Mouse (Mus musculus) kidney, embryonic 15.5 days (tissue): Measurements from ENCODE around the gene Aldh1l1. TPM values are rescaled to one million over a fixed set of nuclear protein-coding genes. Genes with fewer than 3 reads are reported as not detected.
A peak's percentile ranks its signal among the peaks of the same experiment; 100 is the strongest.

ENCODE experiments used
- ATAC-seq: fragments of 200-750 bp; cut with Nextera tagmentation; replicated peaks from 2 replicates; pipeline ENCODE4 v1.8.0; 2017; ENCODE audit warnings: moderate TSS enrichment; ENCODE audit not compliant: low FRiP score
- H3K27ac ChIP-seq: fragments of 300-500 bp; sonication (generic); 2 replicates; pipeline ENCODE4 v1.5.1; 2015; ENCODE audit warnings: mild to moderate bottlenecking, inconsistent platforms
- H3K27me3 ChIP-seq: fragments of 300-500 bp; sonication (generic); 2 replicates; pipeline ENCODE4 v1.6.1; 2015; ENCODE audit warnings: inconsistent platforms
- H3K36me3 ChIP-seq: fragments of 300-500 bp; sonication (generic); 2 replicates; pipeline ENCODE4 v1.6.1; 2015; ENCODE audit warnings: inconsistent platforms
- H3K4me1 ChIP-seq: fragments of 300-500 bp; sonication (generic); 2 replicates; pipeline ENCODE4 v1.6.1; 2015; ENCODE audit warnings: inconsistent platforms
- H3K4me2 ChIP-seq: fragments of 300-500 bp; sonication (generic); 2 replicates; pipeline ENCODE4 v1.6.1; 2015; ENCODE audit warnings: moderate library complexity, mild to moderate bottlenecking, inconsistent platforms
- H3K4me3 ChIP-seq: fragments of 300-500 bp; sonication (generic); replicated peaks from 2 replicates; pipeline ENCODE4 v1.5.1; 2015; ENCODE audit warnings: mild to moderate bottlenecking, inconsistent platforms
- H3K9ac ChIP-seq: fragments of 300-500 bp; sonication (generic); 2 replicates; pipeline ENCODE4 v1.6.1; 2015; ENCODE audit warnings: mild to moderate bottlenecking, inconsistent platforms
- H3K9me3 ChIP-seq: fragments of 300-500 bp; sonication (generic); replicated peaks from 2 replicates; pipeline ENCODE4 v1.6.1; 2016; ENCODE audit warnings: inconsistent platforms
- WGBS: fragments of 180-500 bp; shearing (Covaris S2); methylation state at CpG from one replicate; pipeline ENCODE4 v1.1.7; 2015; ENCODE audit warnings: mixed read lengths; 5-methylcytosine and 5-hydroxymethylcytosine counted together
- polyA plus RNA-seq: library from polyadenylated mRNA; unstranded; fragments of >200 nt; fragmentation: Nextera tagmentation; extraction: Ambion mirVana; gene quantifications from 2 replicates; pipeline ENCODE4 v1.2.1, GENCODE M21; 2015

The Aldh1l1 gene
- polyA plus RNA-seq, 1 experiment from 2014 or later, result 13.8 TPM

GRCm38 (mm10) chr6:90537941-90538340, 51.7 kb downstream of the Aldh1l1 start:
- no peak overlapping the region for H3K9ac ChIP-seq
- no peak overlapping the region for H3K27ac ChIP-seq
- 5% methylated on average over 7 of the region's 7 CpGs for WGBS
- no peak overlapping the region for H3K4me3 ChIP-seq
- H3K36me3 ChIP-seq, result no peaks in the 10 kb centered on the region
- H3K9me3 ChIP-seq, result no peaks in the 10 kb centered on the region
- no peaks in the 10 kb centered on the region for H3K4me1 ChIP-seq
- H3K27me3 ChIP-seq, result no peaks in the 10 kb centered on the region; the same call in 1 of the 2 replicates
- peak; percentile 85; the same call in 1 of the 2 replicates for ATAC-seq
- H3K4me2 ChIP-seq, result no peak overlapping the region

GRCm38 (mm10) chr6:90539271-90539670, 53.0 kb downstream of the Aldh1l1 start:
- no peak overlapping the region for H3K4me2 ChIP-seq
- no peak overlapping the region for H3K27ac ChIP-seq
- no peaks in the 10 kb centered on the region for H3K9me3 ChIP-seq
- 89% methylated on average over 4 of the region's 4 CpGs for WGBS
- ATAC-seq, result no peak
- H3K27me3 ChIP-seq, result peaks cover 2% of the 10 kb centered on the region; the same call in 1 of the 2 replicates
- no peak overlapping the region for H3K4me3 ChIP-seq
- no peaks in the 10 kb centered on the region for H3K4me1 ChIP-seq
- H3K36me3 ChIP-seq, result no peaks in the 10 kb centered on the region
- no peak overlapping the region for H3K9ac ChIP-seq

GRCm38 (mm10) chr6:90540520-90540919, 54.3 kb downstream of the Aldh1l1 start:
- 67% methylated on average over 1 of the region's 1 CpGs for WGBS
- no peak overlapping the region for H3K9ac ChIP-seq
- ATAC-seq, result no peak
- peaks cover 2% of the 10 kb centered on the region; the same call in 1 of the 2 replicates for H3K27me3 ChIP-seq
- no peak overlapping the region for H3K4me2 ChIP-seq
- no peaks in the 10 kb centered on the region for H3K9me3 ChIP-seq
- no peaks in the 10 kb centered on the region for H3K4me1 ChIP-seq
- H3K36me3 ChIP-seq, result no peaks in the 10 kb centered on the region
- no peak overlapping the region for H3K4me3 ChIP-seq
- no peak overlapping the region for H3K27ac ChIP-seq

- Histone ChIP-seq H3K4me2 (no peak overlapping the region), H3K27ac (no peak overlapping the region), H3K36me3 (no peaks in the 10 kb centered on the region), H3K4me3 (no peak overlapping the region), H3K27me3 (peaks cover 2% of the 10 kb centered on the region; the same call in 1 of the 2 replicates), H3K4me1 (no peaks in the 10 kb centered on the region), H3K9ac (no peak overlapping the region), H3K9me3 (no peaks in the 10 kb centered on the region)
- no peak for ATAC-seq
- WGBS, result 78% methylated on average over 5 of the region's 5 CpGs
These were observed 55.1 kb downstream of the Aldh1l1 start for GRCm38 (mm10) chr6:90541367-90541772.

GRCm38 (mm10) chr6:90544433-90544832, 58.2 kb downstream of the Aldh1l1 start:
- no peak overlapping the region for H3K4me2 ChIP-seq
- no peaks in the 10 kb centered on the region for H3K36me3 ChIP-seq
- H3K4me1 ChIP-seq, result no peaks in the 10 kb centered on the region
- no peak overlapping the region for H3K4me3 ChIP-seq
- H3K9me3 ChIP-seq, result no peaks in the 10 kb centered on the region
- H3K27me3 ChIP-seq, result 0 out of 2 replicates have a peak, but pooled peaks cover 2% of the 10 kb centered on the region
- 38% methylated on average over 2 of the region's 2 CpGs for WGBS
- H3K9ac ChIP-seq, result no peak overlapping the region
- no peak overlapping the region for H3K27ac ChIP-seq
- no peak for ATAC-seq

- no peak overlapping the region for H3K4me3 ChIP-seq
- H3K9me3 ChIP-seq, result no peaks in the 10 kb centered on the region
- peaks cover 10% of the 10 kb centered on the region for H3K4me1 ChIP-seq
- 66% methylated on average over 3 of the region's 3 CpGs for WGBS
- no peak overlapping the region for H3K27ac ChIP-seq
- H3K27me3 ChIP-seq, result 0 out of 2 replicates have a peak, but pooled peaks cover 2% of the 10 kb centered on the region
- no peak for ATAC-seq
- no peak overlapping the region for H3K9ac ChIP-seq
- H3K4me2 ChIP-seq, result no peak overlapping the region
- H3K36me3 ChIP-seq, result no peaks in the 10 kb centered on the region
These were observed 60.0 kb downstream of the Aldh1l1 start for GRCm38 (mm10) chr6:90546274-90546673.

GRCm38 (mm10) chr6:90547041-90547440, 60.8 kb downstream of the Aldh1l1 start:
- no peak for ATAC-seq

GRCm38 (mm10) chr6:90550161-90550912, 64.1 kb downstream of the Aldh1l1 start:
- no peaks in the 10 kb centered on the region for H3K27me3 ChIP-seq
- peak overlapping the region; percentile 40 for H3K4me3 ChIP-seq
- 0 out of 2 replicates have a peak overlapping the region, but pooled peaks have one; percentile 2 for H3K9ac ChIP-seq
- no peaks in the 10 kb centered on the region for H3K36me3 ChIP-seq
- H3K4me2 ChIP-seq, result peak overlapping the region; percentile 62
- H3K9me3 ChIP-seq, result no peaks in the 10 kb centered on the region
- H3K27ac ChIP-seq, result peak overlapping the region; percentile 6; the same call in 1 of the 2 replicates
- H3K4me1 ChIP-seq, result peaks cover 11% of the 10 kb centered on the region
- WGBS, result 13% methylated on average over 25 of the region's 25 CpGs
- ATAC-seq, result peak; percentile 94

More at GRCm38 (mm10) chr6:90547041-90547440, 60.8 kb downstream of the Aldh1l1 start:
- 70% methylated on average over 3 of the region's 3 CpGs for WGBS
- H3K27ac ChIP-seq, result no peak overlapping the region
- no peak overlapping the region for H3K9ac ChIP-seq
- H3K36me3 ChIP-seq, result no peaks in the 10 kb centered on the region
- H3K4me3 ChIP-seq, result no peak overlapping the region
- no peaks in the 10 kb centered on the region for H3K9me3 ChIP-seq
- 0 out of 2 replicates have a peak, but pooled peaks cover 2% of the 10 kb centered on the region for H3K27me3 ChIP-seq
- H3K4me2 ChIP-seq, result no peak overlapping the region
- peaks cover 11% of the 10 kb centered on the region for H3K4me1 ChIP-seq

- Histone ChIP-seq H3K27me3 (no peaks in the 10 kb centered on the region), H3K9ac (no peak overlapping the region), H3K4me2 (peak overlapping the region; percentile 62; the same call in 1 of the 2 replicates), H3K4me3 (peak overlapping the region; percentile 40; the same call in 1 of the 2 replicates), H3K4me1 (peaks cover 11% of the 10 kb centered on the region), H3K36me3 (no peaks in the 10 kb centered on the region), H3K9me3 (no peaks in the 10 kb centered on the region), H3K27ac (0 out of 2 replicates have a peak overlapping the region, but pooled peaks have one; percentile 6)
- no peak for ATAC-seq
These were observed 65.0 kb downstream of the Aldh1l1 start for GRCm38 (mm10) chr6:90551251-90551650.

- Histone ChIP-seq H3K27me3 (no peaks in the 10 kb centered on the region), H3K4me2 (no peak overlapping the region), H3K4me1 (peaks cover 11% of the 10 kb centered on the region), H3K4me3 (no peak overlapping the region), H3K36me3 (no peaks in the 10 kb centered on the region), H3K9me3 (no peaks in the 10 kb centered on the region), H3K27ac (no peak overlapping the region), H3K9ac (no peak overlapping the region)
- no peak for ATAC-seq
These were observed 67.0 kb downstream of the Aldh1l1 start for GRCm38 (mm10) chr6:90553197-90553596.

GRCm38 (mm10) chr6:90553682-90554081, 67.5 kb downstream of the Aldh1l1 start:
- peaks cover 11% of the 10 kb centered on the region for H3K4me1 ChIP-seq
- H3K27ac ChIP-seq, result no peak overlapping the region
- H3K36me3 ChIP-seq, result no peaks in the 10 kb centered on the region
- 84% methylated on average over 5 of the region's 5 CpGs for WGBS
- no peak for ATAC-seq
- H3K9ac ChIP-seq, result no peak overlapping the region
- H3K9me3 ChIP-seq, result no peaks in the 10 kb centered on the region
- H3K27me3 ChIP-seq, result no peaks in the 10 kb centered on the region
- H3K4me3 ChIP-seq, result no peak overlapping the region
- no peak overlapping the region for H3K4me2 ChIP-seq

GRCm38 (mm10) chr6:90556534-90557058, 70.4 kb downstream of the Aldh1l1 start:
- Histone ChIP-seq H3K4me2 (no peak overlapping the region), H3K4me3 (no peak overlapping the region), H3K36me3 (no peaks in the 10 kb centered on the region), H3K9me3 (no peaks in the 10 kb centered on the region), H3K27ac (no peak overlapping the region), H3K9ac (no peak overlapping the region), H3K27me3 (no peaks in the 10 kb centered on the region), H3K4me1 (0 out of 2 replicates have a peak, but pooled peaks cover 5% of the 10 kb centered on the region)
- ATAC-seq, result no peak
- 40% methylated on average over 2 of the region's 2 CpGs for WGBS
